Mouse (Mus musculus) ES-E14 (cell line): Measurements from ENCODE around the gene Srcin1. TPM values are rescaled to one million over a fixed set of nuclear protein-coding genes. Genes with fewer than 3 reads are reported as not detected.

ENCODE experiments used
- DNase-seq: peaks from one replicate; pipeline ENCODE4 v3.0.0-alpha.2; 2013; ENCODE audit warnings: low read depth, low spot score
- H3K27ac ChIP-seq: 2 replicates; pipeline ENCODE4 v1.5.1; 2012; ENCODE audit warnings: low read depth, mild to moderate bottlenecking, low read length, moderate library complexity, mixed read lengths; ENCODE audit not compliant: poor library complexity, insufficient read depth, severe bottlenecking
- H3K36me3 ChIP-seq: 2 replicates; pipeline ENCODE4 v1.6.1; 2012; ENCODE audit warnings: mild to moderate bottlenecking, low read length, moderate library complexity, mixed read lengths; ENCODE audit not compliant: control insufficient read depth, poor library complexity, insufficient read depth, severe bottlenecking
- H3K4me1 ChIP-seq, 2 experiments: fragments of 150-350 bp in 1 of 2; sonication (generic) in 1 of 2; 2 replicates each; pipeline ENCODE4 v1.6.1; 2012; ENCODE audit warnings: low read length in 2 of 2, mild to moderate bottlenecking in 1 of 2, mixed read lengths in 1 of 2; ENCODE audit not compliant: control insufficient read depth in 2 of 2, insufficient read depth in 2 of 2, poor library complexity in 1 of 2
- H3K4me3 ChIP-seq, 2 experiments: fragments of 150-350 bp in 1 of 2; sonication (generic) in 1 of 2; 2 replicates each; pipeline ENCODE4 v1.5.1; 2012; ENCODE audit warnings: low read length in 2 of 2, low read depth in 1 of 2, mild to moderate bottlenecking in 1 of 2, mixed read lengths in 1 of 2; ENCODE audit not compliant: insufficient read depth in 1 of 2, poor library complexity in 1 of 2, severe bottlenecking in 1 of 2
- H3K9ac ChIP-seq: 2 replicates; pipeline ENCODE4 v1.6.1; 2012; ENCODE audit warnings: low read depth, mild to moderate bottlenecking, low read length, mixed read lengths; ENCODE audit not compliant: poor library complexity, insufficient read depth, severe bottlenecking
- H3K9me3 ChIP-seq: fragments of 150-350 bp; sonication (generic); 2 replicates; pipeline ENCODE4 v1.6.1; 2012; ENCODE audit warnings: low read depth, mild to moderate bottlenecking, low read length; ENCODE audit not compliant: control insufficient read depth, insufficient read depth
- CHD2 ChIP-seq: IDR thresholded peaks from 2 replicates; pipeline ENCODE4 v1.6.1; 2014; ENCODE audit warnings: mild to moderate bottlenecking, low read depth, low read length, inconsistent platforms
- HCFC1 ChIP-seq: IDR thresholded peaks from 2 replicates; pipeline ENCODE4 v1.6.1; 2012; ENCODE audit warnings: low read length, inconsistent platforms, borderline replicate concordance; ENCODE audit not compliant: insufficient read depth
- MAFK ChIP-seq: IDR thresholded peaks from 2 replicates; pipeline ENCODE4 v1.6.1; 2014; ENCODE audit warnings: mild to moderate bottlenecking, low read depth, low read length, inconsistent platforms; ENCODE audit not compliant: insufficient read depth
- ZC3H11A ChIP-seq: IDR thresholded peaks from 2 replicates; pipeline ENCODE4 v1.6.1; 2012; ENCODE audit warnings: low read depth, mild to moderate bottlenecking, inconsistent platforms, low read length, borderline replicate concordance
- ZNF384 ChIP-seq: IDR thresholded peaks from 2 replicates; pipeline ENCODE4 v1.6.1; 2012; ENCODE audit warnings: low read depth, low read length, inconsistent platforms
- in situ Hi-C, 2 experiments: fragments of 600-800 bp; cut with MboI; formaldehyde crosslinking; loops; one replicate each; pipeline ENCODE4 v1.15.1; 2025; ENCODE audit warnings: low sequenced_read_pairs in 2 of 2, inconsistent platforms in 1 of 2; ENCODE audit not compliant: unreplicated experiment in 2 of 2
- total RNA-seq: library from RNA; depleted of rRNA; stranded (reverse); fragments of 300-350 nt; gene quantifications from 2 replicates; pipeline ENCODE4 v1.2.3, GENCODE M21; 2012

The Srcin1 gene
- total RNA-seq, 1 experiment: 2.4 TPM

- TF ChIP-seq ZNF384: no peak
- TF ChIP-seq CHD2: no peak
- TF ChIP-seq HCFC1: no peak
- TF ChIP-seq ZC3H11A: no peak
- TF ChIP-seq MAFK: no peak
- peak; percentile 75 for DNase-seq
- Histone ChIP-seq H3K9me3 (no peaks in the 10 kb centered on the region), H3K4me3 (no peak overlapping the region), H3K4me1 (peaks cover 0 to 10% of the 10 kb centered on the region in 2 experiments; a peak in 2 of 4 replicates), H3K9ac (no peak overlapping the region), H3K27ac (peak overlapping the region; percentile 25; the same call in 1 of the 2 replicates), H3K36me3 (peaks cover 27% of the 10 kb centered on the region)
- in situ Hi-C loops: no loop called here
Measured at GRCm38 (mm10) chr11:97471276-97471675, 104.7 kb downstream of the Srcin1 start.

GRCm38 (mm10) chr11:97469828-97470227 lies 106.2 kb downstream of the Srcin1 start:
- in situ Hi-C loops: no loop called here
- TF ChIP-seq HCFC1 (no peak), CHD2 (no peak), ZNF384 (no peak), MAFK (no peak), ZC3H11A (no peak)

GRCm38 (mm10) chr11:97468639-97469287 lies 107.2 kb downstream of the Srcin1 start:
- peaks cover 39% of the 10 kb centered on the region for H3K36me3 ChIP-seq
- no peak overlapping the region for H3K9ac ChIP-seq
- peaks cover 0 to 12% of the 10 kb centered on the region in 2 experiments; a peak in 2 of 4 replicates for H3K4me1 ChIP-seq
- in situ Hi-C loops: no loop called here
- H3K9me3 ChIP-seq: no peaks in the 10 kb centered on the region
- TF ChIP-seq MAFK (no peak), ZC3H11A (peak; percentile 70; the same call in 1 of the 2 replicates)
- DNase-seq: peak; percentile 89
- no peak overlapping the region for H3K4me3 ChIP-seq
- H3K27ac ChIP-seq: peak overlapping the region; percentile 2; the same call in 1 of the 2 replicates

More at GRCm38 (mm10) chr11:97469828-97470227, 106.2 kb downstream of the Srcin1 start:
- H3K27ac ChIP-seq: no peak overlapping the region
- peaks cover 0 to 10% of the 10 kb centered on the region in 2 experiments; a peak in 2 of 4 replicates for H3K4me1 ChIP-seq
- H3K36me3 ChIP-seq: peaks cover 28% of the 10 kb centered on the region
- H3K9ac ChIP-seq: no peak overlapping the region
- H3K4me3 ChIP-seq: no peak overlapping the region
- no peak for DNase-seq
- no peaks in the 10 kb centered on the region for H3K9me3 ChIP-seq

GRCm38 (mm10) chr11:97466444-97467160 lies 109.4 kb downstream of the Srcin1 start:
- no peak overlapping the region for H3K4me3 ChIP-seq
- TF ChIP-seq HCFC1: no peak
- H3K9ac ChIP-seq: no peak overlapping the region
- H3K9me3 ChIP-seq: no peaks in the 10 kb centered on the region
- 0 out of 2 replicates have a peak overlapping the region, but pooled peaks have one; percentile 35 for H3K27ac ChIP-seq
- DNase-seq: no peak
- in situ Hi-C loops: no loop called here
- H3K4me1 ChIP-seq: peaks cover 0 to 14% of the 10 kb centered on the region in 2 experiments; a peak in 2 of 4 replicates
- peaks cover 44% of the 10 kb centered on the region for H3K36me3 ChIP-seq
